Mouse (Mus musculus) myocyte (in vitro differentiated cells): Measurements from ENCODE around the gene Mon2.

Experiments used
- MAX ChIP-seq: IDR thresholded peaks from one replicate; pipeline ENCODE4 v1.6.1; 2011; ENCODE audit warnings: low read depth, mild to moderate bottlenecking, control low read depth
- POLR2A ChIP-seq: IDR thresholded peaks from one replicate; pipeline ENCODE4 v1.6.1; 2011; ENCODE audit warnings: low read depth, mild to moderate bottlenecking, control low read depth, moderate library complexity; ENCODE audit not compliant: insufficient read length
- POLR2AphosphoS2 ChIP-seq: IDR thresholded peaks from one replicate; pipeline ENCODE4 v1.6.1; 2011; ENCODE audit warnings: low read depth, control low read depth; ENCODE audit not compliant: insufficient read length
- USF1 ChIP-seq: IDR thresholded peaks from one replicate; pipeline ENCODE4 v1.6.1; 2011; ENCODE audit warnings: low read depth, mild to moderate bottlenecking, control low read depth, moderate library complexity

DNA sequence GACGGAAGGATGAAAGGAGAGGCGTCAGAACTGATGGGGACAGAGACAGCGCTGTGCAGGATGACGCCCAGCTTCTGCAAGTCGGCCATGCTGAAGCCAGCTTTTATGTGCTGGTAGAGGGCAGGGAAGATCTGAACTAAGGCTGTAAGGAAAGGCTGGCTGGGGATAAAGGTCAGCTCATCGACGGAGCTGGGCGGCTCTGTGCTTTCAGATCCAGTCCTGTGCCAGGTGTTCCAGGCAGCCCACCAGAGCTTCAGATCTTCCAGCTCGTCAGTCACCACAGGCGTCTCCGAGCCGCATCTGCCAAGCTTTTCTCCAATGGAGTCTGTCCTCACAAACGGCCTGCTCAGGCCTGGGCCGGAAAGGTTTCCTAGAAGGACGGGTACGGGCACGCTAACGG lies 62.9 kb downstream of the Mon2 start:
- TF ChIP-seq POLR2A (no peak), MAX (no peak), POLR2AphosphoS2 (no peak), USF1 (no peak)
